10 mouse cellular contexts compared by ENCODE assay signal in genomic region chr5:74214501-74215110, GRCm38 (mm10). TPM values are rescaled to one million over a fixed set of nuclear protein-coding genes. Genes with fewer than 3 reads are reported as not detected.
DNase-seq lines count a peak whose midpoint lies in the region; ATAC-seq and TF ChIP-seq lines count a peak whose summit lies in the region.
"Had no signal": no experiment of that assay in that cellular context is flagged by ENCODE, and none has a peak within 500 bp of the region (broad histone marks: within the 10 kb centered on the region; RNA-seq: fewer than 3 reads in every experiment).

No protein-coding gene starts in this region.

- H3K4me2 ChIP-seq in hindbrain, embryonic 13.5 days = no peak overlapping the region; the same call in 1 of the 2 replicates
- H3K4me2 ChIP-seq in embryonic facial prominence, embryonic 14.5 days (ENCODE audit: low read depth, low read length) = peak overlapping the region; percentile 30

- in situ Hi-C loops in Patski (cut with MboI; ENCODE audit: low pct_unique_long_range_greater_than_20kb) = no loop called here

- CTCF ChIA-PET in Patski (lab: Charles Lee) = no interaction called here

- POLR2A ChIA-PET in Patski (lab: Charles Lee) = no interaction called here

- peaks cover 4% of the 10 kb centered on the region; the same call in 1 of the 2 replicates for H3K27me3 ChIP-seq in hindbrain, embryonic 10.5 days (ENCODE audit: insufficient read depth, poor library complexity, severe bottlenecking)
- 0 out of 2 replicates have a peak, but pooled peaks cover 4% of the 10 kb centered on the region for H3K27me3 ChIP-seq in hindbrain, embryonic 13.5 days
- no peaks in the 10 kb centered on the region for H3K27me3 ChIP-seq in Patski
- no peaks in the 10 kb centered on the region for H3K27me3 ChIP-seq in embryonic facial prominence, embryonic 14.5 days (replicated peaks; ENCODE audit: control insufficient read depth, insufficient read depth, low read length)
- no peaks in the 10 kb centered on the region for H3K27me3 ChIP-seq in limb, embryonic 10.5 days (ENCODE audit: low read depth, poor library complexity, severe bottlenecking)

- no peak for ATAC-seq in hindbrain, embryonic 13.5 days (ENCODE audit: low FRiP score)
- ATAC-seq in Patski = peak; percentile 18
- ATAC-seq in embryonic facial prominence, embryonic 14.5 days (ENCODE audit: low read depth) = peak; percentile 71

- H3K4me3 ChIP-seq in hindbrain, embryonic 10.5 days = peak overlapping the region; percentile 30
- H3K4me3 ChIP-seq in hindbrain, embryonic 13.5 days = no peak overlapping the region
- no peak overlapping the region for H3K4me3 ChIP-seq in embryonic facial prominence, embryonic 14.5 days (ENCODE audit: low read depth, low read length)
- H3K4me3 ChIP-seq in limb, embryonic 10.5 days = peak overlapping the region; percentile 30

- H3K9me3 ChIP-seq in hindbrain, embryonic 10.5 days = no peaks in the 10 kb centered on the region
- H3K9me3 ChIP-seq in hindbrain, embryonic 13.5 days = no peaks in the 10 kb centered on the region
- no peaks in the 10 kb centered on the region for H3K9me3 ChIP-seq in embryonic facial prominence, embryonic 14.5 days (ENCODE audit: control insufficient read depth, low read length)
- H3K9me3 ChIP-seq in limb, embryonic 10.5 days (replicated peaks) = no peaks in the 10 kb centered on the region

- 0% methylated on average over 7 of the region's 7 CpGs for WGBS in hindbrain, embryonic 10.5 days
- WGBS in hindbrain, embryonic 13.5 days = 9% methylated on average over 7 of the region's 7 CpGs
- WGBS in embryonic facial prominence, embryonic 14.5 days = 7% methylated on average over 7 of the region's 7 CpGs
- WGBS in limb, embryonic 10.5 days = 3% methylated on average over 7 of the region's 7 CpGs

- TF ChIP-seq CTCF in Patski (IDR thresholded peaks at IDR 0.05) = no peak

- no peak overlapping the region for H3K9ac ChIP-seq in hindbrain, embryonic 13.5 days
- H3K9ac ChIP-seq in embryonic facial prominence, embryonic 14.5 days (ENCODE audit: low read depth, low read length) = no peak overlapping the region

- H3K27ac ChIP-seq in hindbrain, embryonic 10.5 days = peak overlapping the region; percentile 84
- H3K27ac ChIP-seq in hindbrain, embryonic 13.5 days = no peak overlapping the region
- H3K27ac ChIP-seq in embryonic facial prominence, embryonic 14.5 days (replicated peaks; ENCODE audit: low read depth, low read length) = peak overlapping the region; percentile 81
- peak overlapping the region; percentile 89 for H3K27ac ChIP-seq in limb, embryonic 10.5 days

- peaks cover 50% of the 10 kb centered on the region for H3K4me1 ChIP-seq in hindbrain, embryonic 10.5 days (replicated peaks)
- H3K4me1 ChIP-seq in hindbrain, embryonic 13.5 days (replicated peaks) = peaks cover 7% of the 10 kb centered on the region
- H3K4me1 ChIP-seq in embryonic facial prominence, embryonic 14.5 days (ENCODE audit: control insufficient read depth, insufficient read depth, low read length) = peaks cover 40% of the 10 kb centered on the region
- H3K4me1 ChIP-seq in limb, embryonic 10.5 days = peaks cover 48% of the 10 kb centered on the region

- DNase-seq in hindbrain, embryonic 10.5 days (ENCODE audit: low spot score) = peak; percentile 51
- no peak for DNase-seq in Patski (ENCODE audit: low read depth, low spot score)
- peak; percentile 92 for DNase-seq in embryonic facial prominence, embryonic 14.5 days (ENCODE audit: low spot score)
- DNase-seq in limb, embryonic 10.5 days (ENCODE audit: low spot score) = peak; percentile 67
- no peak for DNase-seq in gastrocnemius, postnatal 25 days
- DNase-seq in right cerebral cortex, adult 2 months (ENCODE audit: low spot score in 2 of 2) = no peak
- no peak for DNase-seq in thymus, postnatal 0 days (ENCODE audit: low spot score)
- DNase-seq: cerebellum, adult 8-10 months; thymus, adult 18-20 months had no signal

- no peaks in the 10 kb centered on the region for H3K36me3 ChIP-seq in hindbrain, embryonic 10.5 days
- H3K36me3 ChIP-seq in hindbrain, embryonic 13.5 days = no peaks in the 10 kb centered on the region
- H3K36me3 ChIP-seq in embryonic facial prominence, embryonic 14.5 days (ENCODE audit: control insufficient read depth, insufficient read depth, low read length) = no peaks in the 10 kb centered on the region
- H3K36me3 ChIP-seq in limb, embryonic 10.5 days = no peaks in the 10 kb centered on the region

RNA-seq across cellular contexts. Expression of gene Rasl11b, which starts 19.5 kb away (rescaled TPM):
- 30.5 and 32.7 TPM in 2 replicates for polyA plus RNA-seq in hindbrain, embryonic 10.5 days (2016; fragmentation: Nextera tagmentation; extraction: Ambion mirVana)
- 20.3 and 23.3 TPM in 2 replicates for polyA plus RNA-seq in hindbrain, embryonic 13.5 days (2015; fragmentation: Nextera tagmentation; extraction: Ambion mirVana)
- 8.0 TPM for polyA plus RNA-seq in Patski (2021)
- 62.9 and 75.4 TPM in 2 replicates for polyA plus RNA-seq in embryonic facial prominence, embryonic 14.5 days (2014; fragmentation: Nextera tagmentation; extraction: Ambion mirVana)
- 40.7 and 91.2 TPM in 2 replicates for polyA plus RNA-seq in limb, embryonic 10.5 days (2016; fragmentation: Nextera tagmentation; extraction: Ambion mirVana)
- 1 to 10 TPM; 2.3 to 2.8 TPM for total RNA-seq in gastrocnemius, postnatal 25 days (2021)
- 26.8 and 28.6 TPM in 2 replicates for polyA plus RNA-seq in thymus, postnatal 0 days (2015; fragmentation: Nextera tagmentation; extraction: Ambion mirVana)

Comparison
In these comparisons a context has a peak if more than half of its experiments do, and no peak if none do; other contexts are left out.
1. H3K4me3 ChIP-seq: peak in hindbrain, embryonic 10.5 days (single experiment) and limb, embryonic 10.5 days (single experiment); none in hindbrain, embryonic 13.5 days (single experiment) and embryonic facial prominence, embryonic 14.5 days (single experiment).
2. DNase-seq: peak in hindbrain, embryonic 10.5 days (single experiment), embryonic facial prominence, embryonic 14.5 days (single experiment) and limb, embryonic 10.5 days (single experiment); none in Patski (single experiment), gastrocnemius, postnatal 25 days (single experiment), right cerebral cortex, adult 2 months (0 of 2) and thymus, postnatal 0 days (single experiment).